Mouse (Mus musculus): ENCODE results near the gene Prdx1.
A peak's percentile ranks its signal among the peaks of the same experiment; 100 is the strongest.
"Not testable (repeated sequence)": the region's sequence is repeated elsewhere in the genome, so short reads cannot be mapped to it uniquely, and the experiment has no call there.

Gene Prdx1

GRCm38 (mm10) chr4:116677808-116678207, 7.5 kb upstream of the Prdx1 start:
- no peak for ATAC-seq (ENCODE audit: low TSS enrichment)

GRCm38 (mm10) chr4:116679141-116679540, 6.2 kb upstream of the Prdx1 start:
- ATAC-seq (ENCODE audit: low TSS enrichment), result no peak

GRCm38 (mm10) chr4:116680521-116680920, 4.8 kb upstream of the Prdx1 start:
- not testable (repeated sequence) for ATAC-seq (ENCODE audit: low TSS enrichment)

- no peak for ATAC-seq (ENCODE audit: low TSS enrichment)
These were observed 1.4 kb upstream of the Prdx1 start for GRCm38 (mm10) chr4:116683957-116684356.

- ATAC-seq (ENCODE audit: low TSS enrichment), result no peak
These were observed 679 bp upstream of the Prdx1 start for GRCm38 (mm10) chr4:116684665-116685064.

GRCm38 (mm10) chr4:116687041-116687440, 1.7 kb downstream of the Prdx1 start:
- no peak for ATAC-seq (ENCODE audit: low TSS enrichment)

GRCm38 (mm10) chr4:116689309-116689876, 4.0 kb downstream of the Prdx1 start:
- ATAC-seq (ENCODE audit: low TSS enrichment), result no peak

- ATAC-seq (ENCODE audit: low TSS enrichment), result no peak
These were observed 6.8 kb downstream of the Prdx1 start for GRCm38 (mm10) chr4:116692146-116692545.

- ATAC-seq (ENCODE audit: low TSS enrichment), result no peak; the same call in 1 of the 2 replicates
These were observed 8.4 kb downstream of the Prdx1 start for GRCm38 (mm10) chr4:116693785-116694184.

- ATAC-seq (ENCODE audit: low TSS enrichment), result no peak
These were observed 13.5 kb downstream of the Prdx1 start for GRCm38 (mm10) chr4:116698693-116699342.

GRCm38 (mm10) chr4:116700964-116701363, 15.6 kb downstream of the Prdx1 start:
- ATAC-seq (ENCODE audit: low TSS enrichment), result no peak

GRCm38 (mm10) chr4:116703804-116704203, 18.5 kb downstream of the Prdx1 start:
- ATAC-seq (ENCODE audit: low TSS enrichment), result no peak

- peak; percentile 17; the same call in 1 of the 2 replicates for ATAC-seq (ENCODE audit: low TSS enrichment)
These were observed 22.3 kb downstream of the Prdx1 start for GRCm38 (mm10) chr4:116707666-116708065.

- peak; percentile 98 for ATAC-seq (ENCODE audit: low TSS enrichment)
These were observed 22.9 kb downstream of the Prdx1 start, which contains the start of the genes Mmachc and Ccdc163 for GRCm38 (mm10) chr4:116708201-116708764. TSS of gene Mmachc (minus strand) at chr4:116708406. TSS of gene Ccdc163 (plus strand) at chr4:116708509.

GRCm38 (mm10) chr4:116708791-116709390, 23.5 kb downstream of the Prdx1 start:
- ATAC-seq (ENCODE audit: low TSS enrichment), result peak; percentile 10; the same call in 1 of the 2 replicates

GRCm38 (mm10) chr4:116710154-116710553, 24.8 kb downstream of the Prdx1 start:
- no peak for ATAC-seq (ENCODE audit: low TSS enrichment)

- no peak for ATAC-seq (ENCODE audit: low TSS enrichment)
These were observed 27.2 kb downstream of the Prdx1 start for GRCm38 (mm10) chr4:116712536-116712935.

GRCm38 (mm10) chr4:116719396-116719795, 34.1 kb downstream of the Prdx1 start:
- ATAC-seq (ENCODE audit: low TSS enrichment), result peak; percentile 57

- peak; percentile 97 for ATAC-seq (ENCODE audit: low TSS enrichment)
These were observed 35.2 kb downstream of the Prdx1 start, which contains the start of gene Tesk2 for GRCm38 (mm10) chr4:116720343-116721097. TSS of gene Tesk2 (plus strand) at chr4:116720948.

GRCm38 (mm10) chr4:116721098-116721628, 35.8 kb downstream of the Prdx1 start:
- ATAC-seq (ENCODE audit: low TSS enrichment), result no peak

- ATAC-seq (ENCODE audit: low TSS enrichment), result no peak
These were observed 36.9 kb downstream of the Prdx1 start for GRCm38 (mm10) chr4:116722230-116722629.

GRCm38 (mm10) chr4:116725444-116725843, 40.1 kb downstream of the Prdx1 start:
- no peak for ATAC-seq (ENCODE audit: low TSS enrichment)

Data from frontal cortex, adult (tissue).